Mouse (Mus musculus) left cerebral cortex, adult 9 months (tissue): ENCODE data around the gene Taar5.

ENCODE experiments used
- DNase-seq, 2 experiments: peaks; one replicate each; pipeline ENCODE4 v3.0.0; 2022; ENCODE audit warnings: low spot score in 2 of 2

The Taar5 gene

DNA sequence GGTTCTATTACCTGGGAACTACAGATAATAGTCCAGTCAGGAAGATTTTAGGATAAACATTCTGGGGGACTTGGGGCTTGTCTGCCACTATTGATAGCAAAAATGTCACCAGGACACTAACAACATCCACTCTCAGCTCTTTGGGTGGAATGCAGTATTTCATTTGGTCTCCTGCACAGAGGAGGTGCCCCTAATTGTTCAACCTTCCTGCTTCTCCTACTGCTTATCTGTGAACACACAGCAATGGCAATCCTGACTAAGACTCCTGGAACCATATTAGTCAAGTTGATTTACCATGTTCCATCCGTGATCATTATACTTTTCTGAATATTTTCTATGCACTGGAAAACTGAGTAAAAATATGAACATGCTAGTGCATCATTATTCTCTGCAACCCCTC lies 37.6 kb downstream of the Taar5 start:
- no peak for DNase-seq
